Mouse (Mus musculus) liver, embryonic 13.5 days (tissue): Measurements from ENCODE around the gene Cyp4a10. TPM values are rescaled to one million over a fixed set of nuclear protein-coding genes. Genes with fewer than 3 reads are reported as not detected.
"Not testable (repeated sequence)": the region's sequence is repeated elsewhere in the genome, so short reads cannot be mapped to it uniquely, and the experiment has no call there.

Source experiments
- ATAC-seq: fragments of 200-750 bp; cut with Nextera tagmentation; 2 replicates; pipeline ENCODE4 v1.8.0; 2017; ENCODE audit warnings: low read depth, mild to moderate bottlenecking, moderate number of reproducible peaks, moderate library complexity
- DNase-seq: peaks from one replicate; pipeline ENCODE4 v3.0.0; 2022
- H3K27ac ChIP-seq: fragments of 300-500 bp; sonication (generic); 2 replicates; pipeline ENCODE4 v1.5.1; 2015; ENCODE audit warnings: moderate library complexity, mild to moderate bottlenecking, inconsistent platforms
- H3K27me3 ChIP-seq: fragments of 300-500 bp; sonication (generic); 2 replicates; pipeline ENCODE4 v1.6.1; 2015; ENCODE audit warnings: mild to moderate bottlenecking, inconsistent platforms
- H3K36me3 ChIP-seq: fragments of 300-500 bp; sonication (generic); 2 replicates; pipeline ENCODE4 v1.6.1; 2015; ENCODE audit warnings: mild to moderate bottlenecking, inconsistent platforms
- H3K4me1 ChIP-seq: fragments of 300-500 bp; sonication (generic); replicated peaks from 2 replicates; pipeline ENCODE4 v1.6.1; 2015; ENCODE audit warnings: inconsistent platforms
- H3K4me2 ChIP-seq: fragments of 300-500 bp; sonication (generic); 2 replicates; pipeline ENCODE4 v1.6.1; 2015; ENCODE audit warnings: inconsistent platforms, mild to moderate bottlenecking, moderate library complexity
- H3K4me3 ChIP-seq: fragments of 300-500 bp; sonication (generic); replicated peaks from 2 replicates; pipeline ENCODE4 v1.5.1; 2015; ENCODE audit warnings: mild to moderate bottlenecking, inconsistent platforms
- H3K9ac ChIP-seq: fragments of 300-500 bp; sonication (generic); 2 replicates; pipeline ENCODE4 v1.6.1; 2015; ENCODE audit warnings: mild to moderate bottlenecking, inconsistent platforms
- H3K9me3 ChIP-seq: fragments of 300-500 bp; sonication (generic); replicated peaks from 2 replicates; pipeline ENCODE4 v1.6.1; 2016; ENCODE audit warnings: inconsistent platforms
- WGBS: fragments of 180-500 bp; shearing (Covaris S2); methylation state at CpG from one replicate; pipeline ENCODE4 v1.1.7; 2015; ENCODE audit not compliant: insufficient replicate concordance; 5-methylcytosine and 5-hydroxymethylcytosine counted together
- polyA plus RNA-seq: library from polyadenylated mRNA; unstranded; fragments of >200 nt; fragmentation: Nextera tagmentation; extraction: Ambion mirVana; gene quantifications from 2 replicates; pipeline ENCODE4 v1.2.1, GENCODE M21; 2015

The Cyp4a10 gene
- polyA plus RNA-seq, 1 experiment from 2014 or later: not detected

DNA sequence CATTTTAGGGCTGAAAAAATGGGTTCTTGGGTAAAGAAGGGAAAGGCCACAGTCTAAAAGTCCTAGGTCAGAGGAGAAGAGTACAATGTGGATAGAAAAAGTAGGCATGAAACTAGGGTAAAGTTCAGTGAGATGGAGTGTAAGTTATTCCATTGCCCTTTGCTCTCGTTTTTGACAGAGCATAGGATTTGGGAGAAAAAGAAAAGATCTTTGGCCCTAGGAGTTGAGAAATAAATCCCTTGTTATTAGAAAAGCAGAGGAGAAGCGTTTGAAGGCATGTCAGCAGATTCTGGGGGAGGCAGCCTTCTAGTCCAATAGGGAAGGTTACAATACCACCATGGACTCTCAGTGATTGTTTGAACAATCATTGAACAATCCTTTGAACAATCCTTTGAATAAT is 37.4 kb downstream of the Cyp4a10 start:
- Histone ChIP-seq H3K9me3 (no peaks in the 10 kb centered on the region), H3K36me3 (no peaks in the 10 kb centered on the region), H3K27ac (no peak overlapping the region), H3K4me1 (no peaks in the 10 kb centered on the region), H3K9ac (no peak overlapping the region), H3K27me3 (no peaks in the 10 kb centered on the region), H3K4me2 (no peak overlapping the region), H3K4me3 (no peak overlapping the region)
- no peak for DNase-seq
- 41% methylated on average over 2 of the region's 2 CpGs for WGBS
- no peak for ATAC-seq

DNA sequence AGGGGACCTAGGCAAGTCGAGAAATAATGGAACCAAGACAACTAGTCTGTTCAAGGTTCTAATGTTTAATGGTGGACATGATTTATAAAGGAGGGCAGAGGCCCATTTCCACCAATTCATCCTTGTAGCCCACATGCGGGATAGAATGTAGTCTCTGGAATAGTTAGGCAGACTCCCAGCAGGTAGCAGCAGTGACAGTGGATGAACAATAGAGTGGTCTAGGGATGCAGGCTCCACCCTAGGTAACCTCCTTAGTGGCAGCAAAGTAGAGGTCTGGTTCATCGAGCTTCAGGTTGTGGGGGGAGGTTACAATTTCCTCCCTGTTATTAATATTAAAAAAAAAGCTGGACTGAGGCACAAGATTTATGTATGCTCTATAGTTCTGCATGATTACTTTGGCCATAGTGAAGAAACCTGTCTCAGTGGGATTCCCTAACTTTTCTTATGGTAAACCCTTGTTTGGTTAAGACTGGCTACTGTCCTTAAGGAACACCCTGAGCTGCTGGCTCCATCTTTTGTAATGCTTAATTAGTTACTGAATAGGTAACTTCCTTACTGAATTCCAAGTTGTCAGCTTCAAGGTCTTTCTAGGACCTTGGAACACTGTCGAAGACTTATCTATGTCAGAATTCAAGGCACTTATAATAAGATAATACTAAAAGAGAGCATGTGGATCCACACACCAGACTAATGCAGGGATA is 39.9 kb downstream of the Cyp4a10 start:
- H3K4me2 ChIP-seq: no peak overlapping the region
- no peaks in the 10 kb centered on the region for H3K36me3 ChIP-seq
- 53% methylated on average over 4 of the region's 4 CpGs for WGBS
- DNase-seq: no peak
- no peak for ATAC-seq
- H3K4me3 ChIP-seq: no peak overlapping the region
- no peaks in the 10 kb centered on the region for H3K4me1 ChIP-seq
- H3K27ac ChIP-seq: no peak overlapping the region
- H3K27me3 ChIP-seq: no peaks in the 10 kb centered on the region
- H3K9ac ChIP-seq: no peak overlapping the region
- no peaks in the 10 kb centered on the region for H3K9me3 ChIP-seq

- H3K9ac ChIP-seq, DNase-seq, ATAC-seq, H3K4me1 ChIP-seq, H3K27ac ChIP-seq, H3K4me3 ChIP-seq, H3K36me3 ChIP-seq, H3K27me3 ChIP-seq, H3K9me3 ChIP-seq, H3K4me2 ChIP-seq: not testable (repeated sequence)
- WGBS: 57% methylated on average over 5 of the region's 5 CpGs
Observed at GRCm38 (mm10) chr4:115561236-115561635, 43.2 kb downstream of the Cyp4a10 start.

GRCm38 (mm10) chr4:115563401-115563800 is 45.3 kb downstream of the Cyp4a10 start, which contains the start of gene Cyp4a31:
Gene Cyp4a31, plus strand, starts transcription at chr4:115563649.
- no peak within 1 kb of the TSS for H3K4me3 ChIP-seq
- no peaks in the 10 kb centered on the region for H3K9me3 ChIP-seq
- no peaks in the 10 kb centered on the region for H3K36me3 ChIP-seq
- no peaks in the 10 kb centered on the region for H3K27me3 ChIP-seq
- no peak within 1 kb of the TSS for H3K27ac ChIP-seq
- no peaks in the 10 kb centered on the region for H3K4me1 ChIP-seq
- WGBS: 60% methylated on average over 3 of the region's 3 CpGs
- ATAC-seq (no peak), DNase-seq (no peak)
- no peak within 1 kb of the TSS for H3K9ac ChIP-seq
- no peak within 1 kb of the TSS for H3K4me2 ChIP-seq

- not testable (repeated sequence) for H3K4me2 ChIP-seq, H3K4me3 ChIP-seq, H3K27me3 ChIP-seq, DNase-seq, H3K36me3 ChIP-seq, H3K4me1 ChIP-seq, H3K27ac ChIP-seq, ATAC-seq, H3K9me3 ChIP-seq, H3K9ac ChIP-seq
- WGBS: 44% methylated on average over 6 of the region's 6 CpGs
Observed at GRCm38 (mm10) chr4:115564469-115565225, 46.6 kb downstream of the Cyp4a10 start.

- H3K9me3 ChIP-seq: no peaks in the 10 kb centered on the region
- H3K36me3 ChIP-seq: no peaks in the 10 kb centered on the region
- DNase-seq (no peak), ATAC-seq (no peak)
- H3K27me3 ChIP-seq: no peaks in the 10 kb centered on the region
- H3K9ac ChIP-seq: no peak overlapping the region
- no peak overlapping the region for H3K4me2 ChIP-seq
- WGBS: 62% methylated on average over 3 of the region's 3 CpGs
- H3K4me3 ChIP-seq: no peak overlapping the region
- no peaks in the 10 kb centered on the region for H3K4me1 ChIP-seq
- no peak overlapping the region for H3K27ac ChIP-seq
Observed at GRCm38 (mm10) chr4:115575255-115575654, 57.2 kb downstream of the Cyp4a10 start.

DNA sequence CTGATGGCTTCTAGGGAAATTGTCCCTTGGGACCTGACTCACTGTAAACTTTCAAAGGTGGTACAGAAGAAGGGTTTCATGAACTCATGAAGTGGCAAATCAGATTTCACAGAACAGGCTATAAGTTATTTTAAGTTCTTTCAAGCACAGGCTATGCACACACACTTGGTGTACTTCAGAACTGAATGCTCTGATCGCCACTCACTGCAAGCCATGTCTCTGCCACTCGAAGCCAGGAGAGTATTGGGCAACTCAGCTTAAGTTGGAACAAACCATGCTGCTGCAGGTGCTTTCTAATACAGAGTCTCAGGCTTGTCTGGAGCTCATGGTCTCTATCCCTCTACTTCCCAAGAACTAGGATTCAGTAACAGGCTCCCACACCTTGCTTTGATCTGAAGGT is 57.7 kb downstream of the Cyp4a10 start:
- ATAC-seq (no peak), DNase-seq (no peak)
- H3K27me3 ChIP-seq: no peaks in the 10 kb centered on the region
- H3K9ac ChIP-seq: no peak overlapping the region
- H3K4me3 ChIP-seq: no peak overlapping the region
- H3K27ac ChIP-seq: no peak overlapping the region
- no peaks in the 10 kb centered on the region for H3K36me3 ChIP-seq
- no peak overlapping the region for H3K4me2 ChIP-seq
- 53% methylated on average over 2 of the region's 2 CpGs for WGBS
- no peaks in the 10 kb centered on the region for H3K9me3 ChIP-seq
- no peaks in the 10 kb centered on the region for H3K4me1 ChIP-seq

DNA sequence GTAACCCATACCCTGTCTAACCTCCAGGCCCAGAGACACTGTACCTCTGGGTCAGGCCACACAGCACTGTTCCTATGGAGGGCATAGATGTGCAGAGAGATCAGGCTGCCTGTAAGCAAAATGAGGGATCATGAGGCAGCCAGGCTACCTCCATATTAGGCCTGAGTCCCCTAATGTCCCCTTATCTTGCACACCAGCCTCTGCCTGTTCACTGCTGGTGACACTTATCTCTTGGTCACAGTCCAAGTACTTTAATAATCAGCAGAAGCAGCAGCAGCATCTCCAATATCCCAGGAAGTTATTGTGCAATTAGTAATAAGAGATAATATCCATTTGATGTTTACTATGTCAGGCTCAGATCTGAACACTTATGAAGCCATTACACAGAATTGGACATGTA is 65.0 kb downstream of the Cyp4a10 start:
- H3K36me3 ChIP-seq: no peaks in the 10 kb centered on the region
- H3K27ac ChIP-seq: no peak overlapping the region
- H3K4me1 ChIP-seq: 0 out of 2 replicates have a peak, but pooled peaks cover 2% of the 10 kb centered on the region
- no peak overlapping the region for H3K4me2 ChIP-seq
- DNase-seq: peak; percentile 66
- H3K4me3 ChIP-seq: no peak overlapping the region
- H3K27me3 ChIP-seq: no peaks in the 10 kb centered on the region
- no peaks in the 10 kb centered on the region for H3K9me3 ChIP-seq
- no peak overlapping the region for H3K9ac ChIP-seq
- ATAC-seq: peak; percentile 98

Other genes with a start within 250 kb of the Cyp4a10 start
- gene Cyp4a12a, start 219.2 kb upstream of the Cyp4a10 start, polyA plus RNA-seq: not detected in 2 replicates
- not detected in 2 replicates for gene Cyp4a12b, start 106.6 kb upstream of the Cyp4a10 start, polyA plus RNA-seq
- not detected in 2 replicates for gene Cyp4a30b, start 65.7 kb upstream of the Cyp4a10 start, polyA plus RNA-seq
- gene Cyp4a14, start 22.1 kb upstream of the Cyp4a10 start, polyA plus RNA-seq: not detected in 2 replicates
- not detected in 2 replicates for gene Cyp4a31, start 45.4 kb downstream of the Cyp4a10 start, polyA plus RNA-seq
- not detected in 2 replicates for gene Cyp4a32, start 82.7 kb downstream of the Cyp4a10 start, polyA plus RNA-seq
- gene Cyp4b1, start 129.5 kb downstream of the Cyp4a10 start, polyA plus RNA-seq: 0.71 and 0.82 TPM in 2 replicates
- 10.6 and 13.9 TPM in 2 replicates for gene Efcab14, start 219.5 kb downstream of the Cyp4a10 start, polyA plus RNA-seq